Mouse (Mus musculus) ES-E14 (cell line): ENCODE data around the gene Foxc1.

ENCODE experiments used
- CHD2 ChIP-seq: IDR thresholded peaks from 2 replicates; pipeline ENCODE4 v1.6.1; 2014; ENCODE audit warnings: mild to moderate bottlenecking, low read depth, low read length, inconsistent platforms
- HCFC1 ChIP-seq: IDR thresholded peaks from 2 replicates; pipeline ENCODE4 v1.6.1; 2012; ENCODE audit warnings: low read length, inconsistent platforms, borderline replicate concordance; ENCODE audit not compliant: insufficient read depth

GRCm38 (mm10) chr13:31819664-31820405, 13.4 kb downstream of the Foxc1 start:
- no peak for TF ChIP-seq HCFC1
- TF ChIP-seq CHD2, result no peak
